Mouse (Mus musculus): Measurements from ENCODE around the gene Sars2.

Gene Sars2

GRCm38 (mm10) chr7:28780067-28780658, 38.4 kb downstream of the Sars2 start:
- DNase-seq (ENCODE audit: low spot score): peak; percentile 78

DNA sequence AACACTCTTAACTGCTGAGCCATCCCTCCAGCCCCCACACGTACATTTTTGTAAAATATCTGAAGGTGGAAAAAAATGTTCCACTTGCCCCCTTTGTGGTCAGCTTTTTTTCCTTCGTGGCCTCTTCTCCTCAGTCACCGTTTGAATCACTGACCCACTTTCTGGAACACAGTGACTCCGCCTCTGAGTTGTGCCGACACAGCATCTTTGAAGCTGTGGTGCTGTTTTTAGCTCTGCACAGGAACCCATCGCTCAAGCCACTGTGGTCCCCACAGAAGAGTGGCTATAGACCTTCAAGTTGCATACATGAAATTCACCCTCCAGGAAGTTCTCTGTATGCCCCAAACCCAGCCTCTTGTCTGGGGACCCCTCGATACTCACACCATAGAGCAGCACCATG, 39.1 kb downstream of the Sars2 start:
- DNase-seq (ENCODE audit: low spot score): no peak

- no peak for DNase-seq (ENCODE audit: low spot score)
Measured at GRCm38 (mm10) chr7:28781261-28781663, 39.5 kb downstream of the Sars2 start.

- no peak for DNase-seq (ENCODE audit: low spot score)
Measured at GRCm38 (mm10) chr7:28785161-28785560, 43.4 kb downstream of the Sars2 start.

- DNase-seq (ENCODE audit: low spot score): no peak
Measured at GRCm38 (mm10) chr7:28787884-28788283, 46.1 kb downstream of the Sars2 start.

DNA sequence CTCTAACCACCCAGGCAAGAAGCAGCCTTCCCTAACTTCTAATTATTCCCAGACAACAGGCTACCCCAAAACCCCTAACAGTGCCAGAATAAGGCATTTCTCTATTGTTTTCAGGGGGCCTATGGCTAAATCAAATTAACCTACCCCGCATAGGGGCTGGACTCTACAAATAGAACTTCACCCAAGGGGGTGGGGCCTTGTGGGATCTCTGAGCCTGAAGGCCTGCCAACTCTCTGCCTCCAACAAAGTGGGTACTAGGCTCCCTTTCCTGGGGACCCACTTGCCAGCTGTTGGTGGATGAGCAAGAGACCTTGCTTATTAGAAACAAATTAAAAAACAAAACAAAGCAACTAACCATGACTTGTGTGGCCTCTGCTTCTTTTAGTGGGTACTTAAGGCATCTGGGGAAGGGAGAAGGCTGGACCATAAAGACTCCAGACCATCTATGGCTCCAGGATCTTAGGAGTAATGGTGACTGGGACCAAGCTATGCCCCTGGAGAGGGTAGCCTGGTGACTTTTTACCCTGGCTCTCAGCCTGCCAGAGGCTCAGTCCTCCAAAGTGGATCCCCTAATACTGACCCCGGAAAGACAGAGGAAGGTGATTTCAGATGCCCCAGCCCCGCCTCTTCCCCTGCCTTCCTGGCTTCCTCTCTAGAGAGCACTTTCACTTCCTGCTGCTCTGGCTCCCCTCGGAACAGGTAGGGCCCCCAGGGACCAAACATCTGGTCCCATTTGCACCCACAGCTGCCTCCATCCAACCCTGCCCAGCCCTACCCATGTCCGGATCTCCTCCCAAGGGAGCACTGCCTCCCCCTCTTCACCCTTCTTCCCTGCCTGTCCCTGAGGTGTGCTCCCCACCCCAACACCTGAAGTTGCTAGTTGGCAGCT, 46.8 kb downstream of the Sars2 start, which contains the start of gene Rinl:
TSS of gene Rinl (plus strand) at position 663 of the 889 bp plus-strand sequence.
- DNase-seq (ENCODE audit: low spot score): no peak

DNA sequence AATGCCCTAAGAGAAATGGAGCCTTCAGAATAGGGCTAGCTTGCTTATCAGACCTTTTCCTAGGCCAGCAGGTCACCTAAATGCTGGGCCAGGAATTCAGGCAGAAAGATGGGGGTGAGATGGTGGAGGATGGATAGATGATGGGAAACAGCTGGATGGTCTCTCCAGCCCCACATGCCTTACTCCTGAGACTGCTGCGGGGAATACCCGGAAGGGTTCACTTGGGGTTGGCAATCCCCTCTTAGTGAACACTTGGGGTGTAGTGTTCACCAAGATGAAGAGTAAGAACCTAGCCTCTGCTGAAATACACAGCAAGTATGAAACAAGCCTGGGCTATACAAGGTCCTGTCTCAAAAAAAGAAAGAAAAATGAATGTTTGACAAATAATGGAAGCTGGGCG, 47.4 kb downstream of the Sars2 start:
- no peak for DNase-seq (ENCODE audit: low spot score)

DNA sequence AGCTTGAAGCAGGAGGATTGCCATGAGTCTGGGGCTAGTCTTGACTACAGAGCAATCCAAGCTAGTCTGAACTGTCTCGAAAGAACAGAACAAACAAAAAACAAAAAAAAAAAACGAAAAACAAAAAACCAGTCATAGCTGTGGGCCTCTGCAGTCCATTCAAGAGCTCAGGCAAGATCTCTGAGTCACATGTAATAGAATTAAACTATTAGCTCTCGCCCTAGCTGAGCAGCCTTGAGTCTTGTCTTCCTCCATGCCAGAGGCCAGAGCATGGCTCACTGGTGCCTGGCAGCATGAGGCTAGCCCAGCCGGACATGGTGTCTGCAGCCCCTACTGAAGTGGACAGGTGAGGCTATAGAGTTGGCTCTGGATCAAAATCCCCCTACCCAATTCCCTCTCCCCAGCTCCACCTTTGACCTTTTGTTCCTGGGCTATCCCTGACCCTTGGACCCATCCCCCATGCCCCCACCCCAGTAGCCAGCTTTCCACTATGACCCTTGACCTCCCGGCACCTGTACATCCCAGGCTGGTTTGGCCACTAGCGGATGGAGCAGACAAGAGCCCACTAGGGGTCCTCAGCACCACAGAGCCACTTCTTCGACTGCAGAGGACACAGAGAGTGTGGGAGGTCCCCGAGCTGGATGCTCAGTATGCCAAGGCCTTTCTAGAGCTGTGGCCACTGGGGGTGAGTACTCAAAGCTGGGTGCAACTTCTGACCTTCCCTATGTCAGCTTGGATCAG, 48.4 kb downstream of the Sars2 start:
- no peak for DNase-seq (ENCODE audit: low spot score)

- DNase-seq (ENCODE audit: low spot score): no peak
Measured at GRCm38 (mm10) chr7:28791706-28792105, 49.9 kb downstream of the Sars2 start.

- DNase-seq (ENCODE audit: low spot score): no peak
Measured at GRCm38 (mm10) chr7:28792391-28793185, 50.8 kb downstream of the Sars2 start.

DNA sequence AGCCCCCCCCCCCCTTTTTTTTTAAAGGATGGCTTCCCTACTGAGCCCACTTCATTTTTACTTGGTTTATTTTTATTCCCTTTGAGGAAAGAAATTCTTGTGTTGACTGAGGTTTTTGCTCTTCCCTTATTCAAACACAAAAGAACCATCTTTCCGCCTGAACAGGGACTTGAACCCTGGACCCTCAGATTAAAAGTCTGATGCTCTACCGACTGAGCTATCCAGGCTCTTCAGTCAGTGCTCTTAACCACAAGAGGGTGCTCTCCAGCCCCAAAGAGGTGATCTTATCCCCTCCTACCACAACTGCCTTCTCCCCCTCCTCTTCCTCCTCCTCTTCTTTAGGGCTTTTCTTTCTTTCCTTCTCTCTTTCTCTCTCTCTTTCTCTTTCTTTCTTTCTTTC, 52.0 kb downstream of the Sars2 start:
- DNase-seq (ENCODE audit: low spot score): no peak

GRCm38 (mm10) chr7:28794496-28794895, 52.7 kb downstream of the Sars2 start:
- no peak for DNase-seq (ENCODE audit: low spot score)

- DNase-seq (ENCODE audit: low spot score): no peak
Measured at GRCm38 (mm10) chr7:28795832-28796231, 54.0 kb downstream of the Sars2 start.

DNA sequence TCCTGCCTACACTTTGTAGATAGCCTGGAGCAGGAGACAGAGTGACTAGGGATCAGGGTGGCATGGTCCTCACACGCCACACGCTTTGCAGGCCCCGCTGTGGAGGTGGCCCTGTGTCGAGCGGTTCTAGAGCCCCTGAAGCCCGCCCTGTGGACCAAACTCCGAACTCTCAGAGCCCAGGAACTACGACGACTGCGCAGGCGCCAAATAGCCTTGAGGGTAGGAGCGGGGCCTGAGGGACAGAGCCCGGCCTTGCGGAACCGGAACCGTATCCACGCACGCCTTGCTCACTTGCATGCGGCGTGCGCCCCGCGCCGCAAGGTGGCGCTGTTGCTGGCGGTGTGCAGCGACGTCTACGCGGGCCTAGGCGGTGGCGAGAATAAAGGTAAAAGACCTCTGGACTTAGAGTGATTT, 54.8 kb downstream of the Sars2 start:
- peak; percentile 76 for DNase-seq (ENCODE audit: low spot score)

GRCm38 (mm10) chr7:28799994-28800393, 58.2 kb downstream of the Sars2 start:
- no peak for DNase-seq (ENCODE audit: low spot score)

GRCm38 (mm10) chr7:28801451-28801850, 59.7 kb downstream of the Sars2 start:
- DNase-seq (ENCODE audit: low spot score): no peak

DNA sequence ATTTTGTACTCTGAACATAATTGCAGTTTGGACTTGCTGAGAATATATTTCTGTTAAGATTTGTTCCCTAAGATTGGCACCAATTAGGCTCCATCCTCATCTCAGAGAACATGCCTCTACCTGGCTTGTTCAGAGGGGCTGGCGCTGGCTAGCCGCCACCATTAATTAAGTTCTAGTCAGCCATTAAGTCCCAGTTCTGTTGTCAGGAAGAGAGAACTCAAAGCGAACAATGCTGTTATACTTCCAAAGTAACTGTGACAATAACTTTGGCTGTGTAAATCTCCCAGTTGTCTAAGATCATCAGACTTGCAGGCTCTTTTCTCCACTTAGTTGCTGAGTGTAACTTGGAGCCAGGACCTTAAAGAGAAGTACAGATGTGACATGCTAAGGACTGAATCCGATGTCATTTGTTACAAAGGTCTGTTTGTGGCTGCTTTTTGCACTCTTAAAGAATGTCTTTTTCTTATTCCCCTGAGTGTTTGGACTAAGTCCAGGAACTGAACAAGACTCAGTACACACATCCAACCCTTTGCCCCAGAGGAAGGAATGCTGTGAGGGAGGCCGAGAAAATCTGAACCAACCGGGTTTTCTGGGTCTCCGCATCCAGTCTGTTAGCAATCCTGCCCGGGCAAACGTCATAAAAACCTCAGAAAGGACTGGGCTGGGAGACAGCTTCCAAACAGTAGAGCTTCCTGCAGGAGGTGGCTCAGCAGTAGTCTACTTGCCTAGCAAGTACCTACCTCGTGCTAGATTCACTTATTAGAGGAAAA, 60.3 kb downstream of the Sars2 start:
- DNase-seq (ENCODE audit: low spot score): no peak

- no peak for DNase-seq (ENCODE audit: low spot score)
Measured at GRCm38 (mm10) chr7:28802846-28803588, 61.2 kb downstream of the Sars2 start.

Measured in testis, postnatal 14 days (tissue).